Mouse (Mus musculus) urinary bladder, postnatal 0 days (tissue): ENCODE data around the gene Nup54. TPM values are rescaled to one million over a fixed set of nuclear protein-coding genes. Genes with fewer than 3 reads are reported as not detected.

Experiments used
- microRNA-seq: library from miRNA; unstranded; fragments of <30 nt; microRNA quantifications from one replicate; pipeline ENCODE4, GENCODE M21; 2016
- polyA plus RNA-seq: library from polyadenylated mRNA; unstranded; fragments of >200 nt; fragmentation: Nextera tagmentation; extraction: Ambion mirVana; gene quantifications from 2 replicates; pipeline ENCODE4 v1.2.1, GENCODE M21; 2015

Gene Nup54
- polyA plus RNA-seq = 26.4 and 28.1 TPM in 2 replicates

DNA sequence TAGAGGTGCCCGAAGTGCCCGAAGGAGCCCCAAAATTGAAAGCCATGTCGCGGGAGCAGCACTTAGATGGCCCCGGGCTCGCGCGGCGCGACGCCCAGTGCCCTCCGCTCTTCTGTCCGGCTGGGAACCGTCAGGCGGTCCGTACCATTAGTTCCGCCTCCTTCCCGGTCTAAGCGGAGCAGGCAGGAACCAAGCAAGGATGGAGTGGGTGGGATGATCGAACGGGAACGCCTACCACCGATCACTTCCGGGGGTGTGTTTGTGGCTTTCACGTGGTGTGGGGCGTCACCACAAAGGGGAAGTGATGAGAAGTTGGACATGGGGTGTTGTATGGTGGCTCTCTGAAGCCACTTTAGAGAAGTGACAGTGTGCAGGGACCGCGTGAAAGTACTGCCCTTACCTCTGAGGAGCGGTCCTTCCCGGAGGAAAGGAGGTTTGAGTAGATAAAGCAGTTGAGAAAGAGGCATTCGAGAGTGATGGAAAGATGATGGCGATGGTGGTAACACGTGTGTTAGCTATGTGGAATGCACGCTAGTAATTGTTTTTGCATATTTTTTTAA, at the start of gene Nup54:
TSS of gene Nup54 (minus strand) at position 195 of the 560 bp plus-strand sequence.

Small RNAs within 50 kb of the gene (microRNA-seq; reads per million reads assigned to microRNA genes)
- not detected for gene Mir6415

Other genes with a start within 250 kb of the Nup54 start
- gene U90926, start 219.8 kb downstream of the Nup54 start, polyA plus RNA-seq = not detected in 2 replicates
- gene Ppef2, start 178.9 kb downstream of the Nup54 start, polyA plus RNA-seq = not detected in 2 replicates
- 8.3 and 10.1 TPM in 2 replicates for gene Naaa, start 157.0 kb downstream of the Nup54 start, polyA plus RNA-seq
- 21.9 and 22.3 TPM in 2 replicates for gene Sdad1, start 124.7 kb downstream of the Nup54 start, polyA plus RNA-seq
- gene Cxcl9, start 107.1 kb downstream of the Nup54 start, polyA plus RNA-seq = 0.04 TPM in 1 of 2 replicates, not detected in the other
- 188 and 200 TPM in 2 replicates for gene Art3, start 103.4 kb downstream of the Nup54 start, polyA plus RNA-seq
- gene Cxcl10, start 86.3 kb downstream of the Nup54 start, polyA plus RNA-seq = 0.15 and 0.58 TPM in 2 replicates
- gene Scarb2, start 71.6 kb upstream of the Nup54 start, polyA plus RNA-seq = 21.2 and 23.4 TPM in 2 replicates
- 0.31 TPM in 1 of 2 replicates, not detected in the other for gene Fam47e, start 119.8 kb upstream of the Nup54 start, polyA plus RNA-seq
- 127 and 139 TPM in 2 replicates for gene Stbd1, start 167.8 kb upstream of the Nup54 start, polyA plus RNA-seq
- 0.34 and 0.75 TPM in 2 replicates for gene Ccdc158, start 240.1 kb upstream of the Nup54 start, polyA plus RNA-seq
- gene Shroom3, start 248.2 kb upstream of the Nup54 start, polyA plus RNA-seq = 7.4 and 7.9 TPM in 2 replicates